Mouse (Mus musculus) gastrocnemius, postnatal 4 days (tissue): Measurements from ENCODE around the gene Irgq. TPM values are rescaled to one million over a fixed set of nuclear protein-coding genes. Genes with fewer than 3 reads are reported as not detected.
"Not testable (repeated sequence)": the region's sequence is repeated elsewhere in the genome, so short reads cannot be mapped to it uniquely, and the experiment has no call there.

Source experiments
- DNase-seq, 2 experiments: peaks; one replicate each; pipeline ENCODE4 v3.0.0; 2021 to 2022; ENCODE audit warnings: low spot score in 2 of 2, mixed read lengths in 2 of 2
- total RNA-seq, 2 experiments: library from RNA; stranded (reverse); gene quantifications; 2 replicates each; pipeline ENCODE4 v1.2.3; 2021

Gene Irgq
- total RNA-seq, 2 experiments from 2014 or later, result 20.5 to 22.0 TPM

DNA sequence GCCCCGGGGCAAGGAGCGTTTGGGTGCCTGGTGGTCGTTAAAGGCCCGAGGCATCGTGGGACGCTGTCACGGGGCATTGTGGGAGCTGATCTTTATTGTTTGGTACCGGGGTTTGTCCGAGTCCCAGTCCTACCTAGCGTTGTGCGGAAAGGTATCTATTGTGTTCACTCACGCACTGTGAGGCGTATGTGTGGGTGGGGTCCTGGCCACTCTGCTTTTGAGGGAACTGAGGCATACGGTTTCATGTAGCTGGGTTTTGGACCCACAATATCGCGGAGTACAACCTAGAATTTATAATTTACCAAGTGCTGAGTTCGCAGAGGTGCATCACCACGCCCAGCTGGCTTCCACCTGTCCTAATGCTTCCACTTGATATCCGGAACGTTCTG lies 22.8 kb upstream of the Irgq start:
- DNase-seq, result no peak

DNA sequence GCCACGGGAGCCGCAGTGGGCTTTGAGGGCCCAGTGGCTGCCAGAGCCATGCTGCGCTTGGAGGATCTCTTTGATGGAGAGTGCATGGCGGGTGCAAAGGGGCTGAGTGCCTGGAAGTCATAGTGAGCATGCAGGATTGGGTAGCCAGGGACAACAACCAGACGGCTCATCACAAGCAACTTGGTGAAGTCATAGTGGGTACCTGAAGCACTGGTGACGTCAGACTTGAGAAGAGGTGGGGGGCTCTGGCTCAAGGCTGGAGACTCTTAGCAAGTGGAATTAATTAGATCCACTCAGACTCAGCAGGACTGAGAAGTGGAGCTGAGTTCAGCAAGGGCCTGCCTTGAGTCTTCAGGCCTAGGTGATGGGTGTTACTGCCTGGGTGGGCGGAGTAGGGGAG lies 18.1 kb upstream of the Irgq start, which contains the start of gene AC161166.1:
Gene AC161166.1 (minus strand): TSS at position 101 of the 400 bp plus-strand sequence.
- no peak for DNase-seq

DNA sequence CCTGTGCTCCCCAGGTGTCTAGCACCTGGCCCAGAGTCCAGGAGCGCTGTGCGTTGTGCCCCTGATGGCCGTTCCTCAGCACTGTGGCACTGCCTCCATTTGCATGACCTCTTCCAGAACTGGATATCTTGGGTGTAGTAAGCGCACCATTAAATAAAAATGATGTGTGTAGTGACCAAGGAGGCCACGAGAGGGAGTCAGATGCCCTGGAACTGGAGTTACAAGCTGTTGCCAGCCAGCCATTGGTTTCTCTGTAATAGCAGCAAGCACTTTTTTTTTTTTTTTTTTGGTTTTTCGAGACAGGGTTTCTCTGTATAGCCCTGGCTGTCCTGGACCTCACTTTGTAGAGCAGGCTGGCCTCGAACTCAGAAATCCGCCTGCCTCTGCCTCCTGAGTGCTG lies 14.2 kb upstream of the Irgq start:
- not testable (repeated sequence) for DNase-seq

DNA sequence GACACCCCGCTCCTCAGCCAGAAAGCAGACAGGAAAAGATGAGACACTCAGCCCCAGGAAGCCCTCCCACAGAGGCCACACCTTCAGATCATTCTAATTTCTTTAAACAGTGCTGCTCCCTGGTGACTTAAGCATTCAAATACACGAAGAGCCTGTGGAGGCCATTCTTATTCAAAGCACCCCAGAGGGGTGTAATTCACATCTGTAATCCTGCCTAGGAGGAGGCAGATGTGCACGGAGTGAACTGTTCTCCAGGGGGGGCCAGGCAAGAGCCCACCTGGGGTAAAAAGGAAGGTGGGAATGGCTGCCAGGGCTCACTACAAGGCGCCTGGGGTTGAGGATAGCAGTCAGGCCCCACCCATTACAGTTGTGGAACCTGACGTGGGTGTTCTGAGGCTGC lies 13.4 kb upstream of the Irgq start:
- DNase-seq, result no peak

DNA sequence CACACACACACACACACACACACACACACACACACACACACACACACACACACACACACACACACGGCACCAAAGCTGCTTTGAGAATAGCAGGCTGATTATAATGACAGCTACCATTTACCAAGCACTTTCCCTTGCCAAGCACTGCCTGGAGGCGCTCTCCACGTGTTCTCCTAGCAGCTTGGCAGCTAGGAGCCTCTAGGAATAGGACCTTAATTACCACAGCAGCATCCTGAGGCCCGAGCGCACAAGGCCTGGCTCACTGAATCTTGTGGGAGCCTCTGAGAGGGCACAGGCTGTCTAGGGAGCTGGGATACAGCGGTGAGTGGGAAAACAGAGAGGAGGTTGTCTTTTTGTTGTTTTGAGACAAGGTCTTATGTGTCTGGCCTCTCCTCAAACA lies 12.8 kb upstream of the Irgq start:
- no peak for DNase-seq

DNA sequence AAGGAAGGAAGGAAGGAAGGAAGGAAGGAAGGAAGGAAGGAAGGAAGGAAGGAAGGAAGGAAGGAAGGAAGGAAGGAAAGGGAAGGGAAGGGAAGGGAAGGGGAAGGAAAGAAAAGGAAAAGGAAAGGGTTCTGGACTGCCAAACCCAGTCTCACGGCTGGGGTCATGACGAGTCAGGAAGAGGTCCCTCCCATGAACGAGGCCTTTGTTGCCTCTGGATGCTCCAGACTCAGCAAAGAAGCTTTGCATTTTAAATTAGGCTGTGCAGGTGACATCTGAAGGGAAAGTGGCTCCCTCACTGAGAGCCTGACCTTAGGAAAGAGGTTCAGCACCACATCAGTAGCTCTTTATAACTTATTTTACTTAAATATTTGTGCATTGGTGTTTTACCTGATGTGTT lies 11.4 kb upstream of the Irgq start:
- DNase-seq, result no peak

DNA sequence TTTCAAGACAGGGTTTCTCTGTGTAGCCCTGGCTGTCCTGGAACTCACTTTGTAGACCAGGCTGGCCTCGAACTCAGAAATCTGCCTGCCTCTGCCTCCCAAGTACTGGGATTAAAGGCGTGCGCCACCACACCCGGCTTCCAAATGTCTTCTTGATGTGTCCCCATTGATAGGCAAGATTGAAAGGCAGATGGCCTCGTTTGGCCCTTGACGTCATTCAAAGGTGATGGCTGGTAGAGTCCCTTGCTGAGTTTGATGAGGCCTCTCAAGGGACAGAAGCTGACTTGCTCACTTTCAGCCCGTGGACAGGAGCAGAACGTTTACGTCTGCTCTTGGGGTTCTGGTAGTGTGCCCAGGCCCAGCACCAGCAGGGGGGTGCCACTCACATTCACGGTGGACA lies 10.4 kb upstream of the Irgq start:
- DNase-seq, result not testable (repeated sequence)

DNA sequence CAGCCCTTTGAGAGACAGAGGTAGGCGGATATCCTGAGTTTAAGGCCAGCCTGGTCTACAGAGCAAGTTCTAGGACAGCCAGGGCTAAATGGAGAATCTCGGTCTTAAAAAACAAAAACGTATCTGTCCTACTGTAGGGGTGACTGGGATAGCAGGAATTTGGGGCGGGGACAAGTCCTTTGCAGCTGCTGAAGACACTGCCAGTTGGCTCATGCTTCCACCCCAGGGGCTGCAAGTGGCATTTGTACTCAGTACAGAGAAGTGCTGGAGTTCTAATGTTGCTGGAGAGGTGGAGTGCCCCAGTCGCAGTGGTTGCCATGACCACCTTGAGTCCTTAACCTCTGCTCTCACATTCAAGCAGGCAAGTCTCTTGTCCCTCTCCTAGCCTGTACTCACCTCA lies 7.7 kb upstream of the Irgq start:
- no peak for DNase-seq

DNA sequence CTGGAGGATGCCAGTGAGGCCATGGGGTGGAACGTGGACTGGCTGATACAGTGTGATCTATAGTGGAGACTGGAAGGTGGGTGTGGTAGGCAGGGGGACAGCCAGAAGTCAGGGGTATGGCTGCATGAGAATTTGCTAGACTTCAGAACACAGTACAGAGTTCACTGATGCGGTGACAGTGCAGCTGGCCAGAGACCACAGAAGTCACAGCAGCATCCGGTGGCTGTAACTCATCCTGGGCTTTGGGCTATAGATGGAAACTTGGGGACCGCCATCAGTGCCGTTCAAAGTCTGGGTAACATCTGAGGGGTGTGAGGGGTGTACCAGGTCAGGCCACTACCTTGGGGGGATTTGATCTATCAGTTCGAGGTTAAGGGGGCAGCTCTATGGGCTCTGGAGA lies 6.8 kb upstream of the Irgq start:
- no peak for DNase-seq

DNA sequence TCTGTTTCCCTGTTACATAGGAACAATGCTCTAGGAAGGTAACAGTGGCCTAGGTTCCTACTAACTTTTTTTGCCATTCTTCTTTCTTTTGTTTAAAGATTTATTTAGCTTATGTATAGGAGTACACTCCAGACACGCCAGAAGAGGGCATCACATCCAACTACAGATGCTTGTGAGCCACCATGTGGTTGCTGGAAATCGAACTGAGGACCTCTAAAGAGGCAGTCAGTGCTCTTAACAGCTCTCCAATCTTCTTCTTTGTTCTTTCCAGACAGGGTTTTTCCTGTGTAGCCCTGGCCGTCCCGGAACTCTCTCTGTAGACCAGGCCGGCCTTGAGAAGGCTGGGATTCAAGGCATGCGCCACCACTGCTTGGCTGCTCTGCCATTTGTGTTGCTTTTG lies 5.5 kb upstream of the Irgq start:
- DNase-seq, result no peak

DNA sequence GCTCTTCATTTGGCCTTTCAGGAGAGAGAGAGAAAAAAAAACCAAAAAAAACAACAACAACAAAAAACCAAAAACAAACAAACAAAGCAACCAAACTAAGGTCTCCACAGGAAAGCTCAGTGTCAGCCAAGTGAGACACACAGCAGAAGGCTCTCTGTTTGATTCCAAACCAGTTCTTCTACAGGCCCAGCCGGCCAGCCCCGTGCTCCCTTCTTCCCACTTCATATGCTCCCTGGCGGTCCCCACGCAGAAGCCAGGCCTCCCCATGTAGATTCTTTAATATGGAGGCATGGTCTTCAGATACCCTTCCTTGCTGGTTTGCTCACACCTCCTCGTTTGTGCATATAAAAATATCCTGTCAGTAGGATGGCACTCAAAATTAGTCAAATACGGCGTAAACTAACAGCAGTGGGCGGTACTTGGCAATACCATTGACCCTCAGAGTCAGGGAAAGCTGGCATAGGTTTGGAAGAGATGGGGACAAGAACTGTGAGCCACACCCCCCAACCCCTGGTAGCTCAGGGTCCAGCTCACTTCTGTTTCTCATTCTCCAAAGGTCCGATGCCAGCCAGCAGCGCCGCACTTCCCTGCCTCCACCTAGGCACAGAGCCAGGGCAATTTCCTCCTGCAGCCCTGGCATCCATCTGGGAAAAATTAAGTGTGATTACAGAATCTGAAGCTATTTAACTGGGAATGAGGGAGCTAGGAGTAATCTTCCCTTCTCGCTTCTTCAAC lies 4.6 kb upstream of the Irgq start:
- no peak for DNase-seq

DNA sequence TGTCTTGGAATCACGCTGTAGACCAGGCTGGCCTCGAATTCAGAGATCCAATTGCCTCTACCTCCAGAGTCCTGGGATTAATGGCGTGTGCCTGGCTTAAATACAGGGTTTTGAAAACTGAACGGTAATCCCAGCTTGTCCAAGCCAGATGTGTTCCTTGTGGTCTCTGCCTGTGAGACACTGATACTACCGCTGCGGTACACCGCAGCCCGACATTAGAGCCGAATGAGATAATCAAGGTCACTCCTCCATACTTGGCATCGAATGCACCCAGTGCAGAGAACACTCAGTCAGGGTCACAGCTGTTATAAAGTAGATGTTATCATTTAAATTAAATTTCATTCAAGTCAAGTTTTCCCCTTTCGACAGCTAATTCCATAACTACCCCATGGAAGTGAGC lies 1.6 kb upstream of the Irgq start:
- DNase-seq, result no peak

DNA sequence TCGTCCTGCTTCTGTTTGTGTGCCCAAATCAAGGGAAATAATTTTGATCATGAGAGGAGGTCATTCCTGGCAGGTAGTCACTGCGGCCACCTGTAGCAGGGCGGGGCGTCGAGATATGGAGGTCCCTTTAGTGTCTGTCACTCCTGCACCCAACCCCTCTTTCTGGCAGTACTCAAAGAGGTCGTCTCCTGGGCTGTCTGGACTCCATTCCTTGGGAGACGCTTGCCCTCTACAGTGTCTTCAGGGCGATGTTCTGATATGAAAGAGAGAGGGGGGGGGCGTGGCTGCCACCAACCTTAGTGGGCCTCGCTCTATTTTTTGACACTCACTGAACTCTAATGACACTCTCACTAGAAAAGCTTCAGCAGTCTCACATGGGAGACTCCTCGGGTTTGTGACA lies 909 bp upstream of the Irgq start:
- no peak for DNase-seq

DNA sequence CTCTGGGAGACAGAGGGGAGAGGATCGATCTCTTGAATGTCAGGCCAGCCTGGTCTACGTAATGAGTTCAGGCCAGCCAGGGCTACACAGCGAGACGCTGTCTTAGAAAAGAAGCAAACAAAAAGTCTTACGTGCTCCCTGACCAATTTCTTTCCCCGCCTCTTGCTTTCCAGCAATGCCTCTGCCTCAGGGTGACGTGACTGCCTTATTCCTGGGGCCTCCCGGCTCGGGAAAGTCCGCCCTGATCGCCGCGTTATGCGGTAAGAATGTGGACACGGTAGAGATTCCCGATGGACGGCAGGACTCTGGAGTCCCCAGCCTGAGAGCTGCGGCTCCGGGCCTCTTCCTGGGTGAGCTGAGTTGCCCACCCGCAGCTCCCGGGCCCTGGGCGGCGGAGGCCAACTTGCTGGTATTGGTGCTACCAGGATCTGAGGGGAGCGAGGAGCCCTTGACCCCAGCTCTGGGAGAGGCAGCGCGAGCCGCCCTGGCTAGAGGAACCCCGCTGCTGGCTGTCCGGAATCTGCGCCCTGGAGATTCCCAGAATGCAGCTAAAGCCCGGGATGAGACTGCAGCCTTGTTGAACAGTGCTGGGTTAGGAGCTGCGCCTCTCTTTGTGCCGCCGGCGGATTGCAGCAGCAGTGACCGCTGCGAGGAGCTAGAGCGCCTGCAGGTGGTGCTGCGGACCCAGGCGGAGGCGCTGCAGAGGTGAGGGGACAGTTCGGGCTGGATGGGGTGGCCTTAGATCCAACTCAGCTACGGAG lies 902 bp downstream of the Irgq start:
- DNase-seq, result peak; percentile 59 to 82

DNA sequence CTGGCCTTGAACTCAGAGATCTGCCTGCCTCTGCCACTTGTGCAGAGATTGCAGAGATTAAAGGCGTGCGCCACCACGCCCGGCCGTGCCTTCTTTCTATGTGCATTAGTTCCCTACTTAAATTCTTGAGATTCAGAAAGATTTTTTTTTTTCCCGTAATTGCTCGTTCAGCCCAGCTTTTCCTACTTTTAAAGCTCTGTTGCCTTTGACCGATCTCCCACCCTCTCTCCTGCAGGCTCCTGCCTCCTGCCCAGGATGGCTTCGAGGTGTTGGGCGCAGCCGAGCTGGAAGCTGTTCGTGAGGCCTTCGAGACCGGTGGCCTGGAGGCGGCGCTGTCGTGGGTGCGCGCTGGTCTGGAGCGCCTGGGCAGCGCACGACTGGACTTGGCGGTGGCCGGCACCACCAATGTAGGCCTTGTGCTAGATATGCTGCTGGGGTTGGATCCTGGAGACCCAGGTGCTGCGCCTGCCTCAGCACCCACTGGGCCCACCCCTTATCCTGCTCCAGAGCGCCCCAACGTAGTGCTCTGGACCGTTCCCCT lies 2.6 kb downstream of the Irgq start:
- no peak for DNase-seq

DNA sequence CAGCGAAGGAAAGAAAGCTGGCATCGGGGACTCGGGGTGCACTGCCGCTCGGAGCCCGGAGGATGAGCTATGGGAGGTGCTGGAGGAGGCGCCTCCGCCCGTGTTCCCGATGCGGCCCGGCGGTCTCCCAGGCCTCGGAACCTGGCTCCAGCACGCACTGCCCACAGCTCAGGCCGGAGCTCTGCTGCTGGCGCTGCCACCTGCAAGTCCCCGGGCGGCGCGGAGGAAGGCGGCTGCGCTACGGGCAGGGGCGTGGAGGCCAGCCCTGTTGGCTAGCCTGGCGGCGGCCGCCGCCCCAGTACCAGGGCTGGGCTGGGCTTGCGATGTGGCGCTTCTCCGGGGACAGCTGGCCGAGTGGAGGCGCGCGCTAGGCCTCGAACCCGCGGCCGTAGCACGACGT lies 3.3 kb downstream of the Irgq start:
- DNase-seq, result no peak

DNA sequence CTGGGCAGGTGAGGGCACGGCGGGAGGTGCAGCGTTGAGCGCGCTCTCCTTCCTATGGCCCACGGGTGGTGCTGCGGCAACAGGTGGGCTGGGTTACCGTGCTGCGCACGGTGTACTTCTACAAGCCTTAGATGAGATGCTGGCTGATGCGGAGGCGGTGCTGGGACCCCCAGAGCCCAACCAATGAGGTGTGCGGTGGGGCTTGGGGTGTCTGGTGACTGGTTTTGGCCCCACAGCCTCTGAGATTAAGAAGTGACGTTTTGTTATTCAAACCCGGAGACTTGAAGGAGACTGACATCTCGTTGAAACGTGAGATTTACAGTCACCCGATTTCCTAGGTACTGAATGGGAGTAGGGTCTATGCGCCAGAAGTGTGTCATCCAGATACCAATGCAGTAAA lies 3.8 kb downstream of the Irgq start:
- no peak for DNase-seq

DNA sequence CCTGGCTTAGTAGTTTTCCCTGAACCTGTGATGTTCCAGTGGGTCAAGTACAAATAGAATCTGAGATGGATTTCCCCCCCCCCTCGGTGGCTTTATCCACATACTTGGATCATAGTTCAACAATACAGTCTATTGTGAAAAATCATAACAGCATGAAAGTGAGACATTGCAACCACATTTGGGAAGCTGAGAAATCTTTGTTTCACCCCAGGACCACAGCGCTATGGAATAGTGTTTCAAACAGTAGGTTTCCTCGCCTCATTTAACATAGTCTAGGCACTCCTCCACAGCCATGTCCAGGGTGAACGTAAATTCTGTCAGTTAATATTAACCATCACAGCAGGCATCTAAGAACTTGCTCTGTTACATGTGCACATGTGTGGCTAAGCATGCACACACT lies 6.6 kb downstream of the Irgq start:
- DNase-seq, result no peak

DNA sequence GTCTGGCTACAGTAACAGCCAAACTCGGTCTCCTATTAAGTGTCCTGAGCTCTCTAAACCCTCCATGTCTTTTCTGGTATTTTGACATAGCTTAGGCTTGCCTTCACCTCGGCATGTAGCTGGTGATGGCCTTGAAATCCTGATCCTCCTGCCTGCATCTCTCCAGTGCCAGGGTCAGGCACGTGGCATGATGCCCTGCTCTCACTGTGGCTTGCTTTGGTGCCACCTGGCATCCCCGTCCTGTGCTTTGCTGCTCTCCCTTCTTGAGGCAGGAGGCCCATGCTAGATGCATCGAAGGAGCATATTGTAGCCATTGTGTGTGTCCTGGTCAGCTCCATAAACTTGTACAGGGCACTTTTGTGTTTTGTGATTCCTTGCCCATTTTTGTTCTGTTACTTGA lies 7.1 kb downstream of the Irgq start:
- DNase-seq, result no peak

DNA sequence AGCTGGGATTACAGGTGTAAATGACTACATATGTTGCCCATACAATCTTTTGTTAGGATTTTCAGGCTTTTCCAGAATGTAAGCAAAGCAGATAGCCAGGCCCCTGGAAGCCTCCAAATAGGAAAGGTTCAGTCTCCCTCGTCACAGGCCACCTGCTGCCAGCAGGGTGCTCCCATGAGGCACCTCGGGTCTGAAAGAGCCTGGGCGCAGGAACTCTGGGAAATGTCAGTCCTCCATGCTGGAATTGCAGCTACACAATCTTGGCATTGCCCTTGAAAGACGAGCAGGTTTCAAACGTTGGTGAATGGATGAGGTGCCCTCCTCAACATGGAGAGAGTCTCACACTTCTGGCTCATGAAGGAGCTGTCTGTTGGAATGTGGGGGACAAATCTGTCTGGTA lies 7.7 kb downstream of the Irgq start:
- DNase-seq, result no peak

DNA sequence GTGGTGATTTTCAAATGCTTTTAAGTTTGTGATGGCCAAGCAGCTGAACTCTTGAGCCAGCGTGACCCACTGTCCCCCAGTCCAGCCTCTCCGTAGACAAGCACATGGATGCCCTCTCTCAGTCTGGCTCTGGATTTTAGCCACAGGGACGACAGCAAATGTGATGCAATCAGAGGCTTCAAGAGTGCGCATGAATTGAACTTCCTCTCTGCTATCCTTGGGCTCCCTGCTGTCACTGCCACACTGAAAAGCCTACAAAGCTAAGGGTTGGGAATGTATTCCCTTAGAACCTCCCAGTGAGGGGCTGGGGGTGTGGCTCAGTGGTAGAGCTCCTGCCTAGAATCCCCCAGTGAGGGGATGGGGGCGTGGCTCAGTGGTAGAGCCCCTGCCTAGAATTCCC lies 8.2 kb downstream of the Irgq start:
- DNase-seq, result no peak

DNA sequence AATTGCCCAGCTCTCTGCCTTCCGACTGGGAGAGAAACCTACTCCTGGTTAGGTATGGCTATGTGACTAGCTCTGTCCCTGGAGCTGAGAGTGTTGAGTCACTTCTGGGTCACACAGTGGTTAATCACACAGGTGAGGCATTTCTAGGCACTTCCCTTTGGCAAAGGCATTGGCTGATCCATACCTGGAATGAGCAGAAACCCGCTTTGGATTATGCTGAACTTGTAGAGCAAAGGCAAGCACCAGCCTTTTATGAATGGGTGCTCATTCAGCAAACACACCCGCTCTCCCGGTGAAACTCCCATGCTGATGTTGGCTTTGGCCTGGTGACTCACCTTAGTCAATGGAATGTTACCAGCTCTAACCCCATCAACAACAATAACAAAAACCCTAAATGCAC lies 9.2 kb downstream of the Irgq start:
- DNase-seq, result no peak

DNA sequence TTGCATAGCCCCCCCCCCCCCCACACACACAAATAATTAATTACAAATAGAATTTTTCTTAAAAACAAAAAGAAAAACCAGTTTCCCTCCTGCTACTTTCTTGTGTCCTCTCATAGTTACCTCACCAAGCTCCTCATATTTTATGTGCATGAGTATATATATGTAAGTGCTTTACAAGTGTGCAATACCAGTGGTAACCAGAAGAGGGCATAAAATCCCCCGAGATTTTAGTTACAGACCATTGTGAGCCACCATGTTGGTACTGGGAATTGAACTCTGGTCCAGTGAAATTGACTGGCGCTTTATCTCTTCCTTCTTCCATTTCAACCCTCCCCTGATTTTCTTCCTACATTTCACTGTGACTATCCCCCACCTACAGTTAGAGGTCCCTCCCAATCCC lies 14.0 kb downstream of the Irgq start:
- DNase-seq, result no peak
